Mouse (Mus musculus) activated CD4-positive, CD25-positive, alpha-beta regulatory T cell, adult 4 months (primary cell): Measurements from ENCODE around the gene Cdkl5. TPM values are rescaled to one million over a fixed set of nuclear protein-coding genes. Genes with fewer than 3 reads are reported as not detected.

Source experiments
- polyA plus RNA-seq, 2 experiments: library from polyadenylated mRNA; unstranded; fragments of 100-300 nt; shearing (Covaris generic); gene quantifications; one replicate each; pipeline ENCODE4 v1.2.1; 2017

The Cdkl5 gene
- polyA plus RNA-seq, 2 experiments from 2014 or later: 0.29 to 0.52 TPM

Other genes with a start within 250 kb of the Cdkl5 start
- not detected for gene Rs1, start 226.7 kb downstream of the Cdkl5 start, polyA plus RNA-seq
- not detected for gene Gja6, start 87.7 kb downstream of the Cdkl5 start, polyA plus RNA-seq
- not detected for gene Scml2, start 122.5 kb upstream of the Cdkl5 start, polyA plus RNA-seq